Mouse (Mus musculus): ENCODE measurements around the gene Polr2a. TPM values are rescaled to one million over a fixed set of nuclear protein-coding genes. Genes with fewer than 3 reads are reported as not detected.

The Polr2a gene
- polyA plus RNA-seq, 1 experiment from 2014 or later = 20.1 TPM

- no peaks in the 10 kb centered on the region for H3K9me3 ChIP-seq (ENCODE audit: control insufficient read depth, low read length)
- no peak overlapping the region for H3K9ac ChIP-seq (ENCODE audit: low read length)
- no peaks in the 10 kb centered on the region for H3K27me3 ChIP-seq (ENCODE audit: control insufficient read depth, insufficient read depth, low read length)
- WGBS = 17% methylated on average over 5 of the region's 5 CpGs
- no peaks in the 10 kb centered on the region for H3K36me3 ChIP-seq (ENCODE audit: control insufficient read depth, insufficient read depth, low read length)
- ATAC-seq (ENCODE audit: insufficient number of reproducible peaks, insufficient read depth, low FRiP score, low read depth) = no peak
- peak overlapping the region; percentile 2; the same call in 1 of the 2 replicates for H3K4me2 ChIP-seq (ENCODE audit: low read length)
- peaks cover 2 to 12% of the 10 kb centered on the region in 2 experiments; a peak in 3 of 4 replicates for H3K4me1 ChIP-seq (ENCODE audit: control insufficient read depth in 2 of 2, insufficient read depth in 2 of 2, low read length in 2 of 2)
- no peak overlapping the region for H3K4me3 ChIP-seq (ENCODE audit: control insufficient read depth in 1 of 2, insufficient read depth in 1 of 2, low read depth in 1 of 2, low read length in 2 of 2)
- peak overlapping the region in 1 of 2 experiments; percentile 11; a peak in 1 of 4 replicates for H3K27ac ChIP-seq (replicated peaks in 1 of 2; ENCODE audit: control insufficient read depth in 1 of 2, insufficient read depth in 1 of 2, low read depth in 2 of 2, low read length in 2 of 2)
Observed at GRCm38 (mm10) chr11:69715929-69716328, 42.5 kb downstream of the Polr2a start.

- H3K27ac ChIP-seq (replicated peaks in 1 of 2; ENCODE audit: control insufficient read depth in 1 of 2, insufficient read depth in 1 of 2, low read depth in 2 of 2, low read length in 2 of 2) = peak overlapping the region in 1 of 2 experiments; percentile 11; a peak in 1 of 4 replicates
- WGBS = 62% methylated on average over 9 of the region's 9 CpGs
Observed at GRCm38 (mm10) chr11:69715482-69715881, 43.0 kb downstream of the Polr2a start.

GRCm38 (mm10) chr11:69714636-69715329 lies 43.7 kb downstream of the Polr2a start:
- Histone ChIP-seq H3K4me1 (ENCODE audit: control insufficient read depth in 2 of 2, insufficient read depth in 2 of 2, low read length in 2 of 2) (peaks cover 2 to 12% of the 10 kb centered on the region in 2 experiments; a peak in 3 of 4 replicates), H3K27ac (replicated peaks in 1 of 2; ENCODE audit: control insufficient read depth in 1 of 2, insufficient read depth in 1 of 2, low read depth in 2 of 2, low read length in 2 of 2) (no peak overlapping the region), H3K9ac (ENCODE audit: low read length) (no peak overlapping the region), H3K27me3 (ENCODE audit: control insufficient read depth, insufficient read depth, low read length) (no peaks in the 10 kb centered on the region), H3K9me3 (ENCODE audit: control insufficient read depth, low read length) (no peaks in the 10 kb centered on the region), H3K4me3 (ENCODE audit: control insufficient read depth in 1 of 2, insufficient read depth in 1 of 2, low read depth in 1 of 2, low read length in 2 of 2) (no peak overlapping the region), H3K4me2 (ENCODE audit: low read length) (no peak overlapping the region), H3K36me3 (ENCODE audit: control insufficient read depth, insufficient read depth, low read length) (no peaks in the 10 kb centered on the region)
- WGBS = 68% methylated on average over 18 of the region's 18 CpGs
- no peak for ATAC-seq (ENCODE audit: insufficient number of reproducible peaks, insufficient read depth, low FRiP score, low read depth)

More at GRCm38 (mm10) chr11:69715482-69715881, 43.0 kb downstream of the Polr2a start:
- H3K4me3 ChIP-seq (ENCODE audit: control insufficient read depth in 1 of 2, insufficient read depth in 1 of 2, low read depth in 1 of 2, low read length in 2 of 2) = no peak overlapping the region
- no peaks in the 10 kb centered on the region for H3K36me3 ChIP-seq (ENCODE audit: control insufficient read depth, insufficient read depth, low read length)
- no peak overlapping the region; the same call in 1 of the 2 replicates for H3K4me2 ChIP-seq (ENCODE audit: low read length)
- no peak for ATAC-seq (ENCODE audit: insufficient number of reproducible peaks, insufficient read depth, low FRiP score, low read depth)
- no peaks in the 10 kb centered on the region for H3K9me3 ChIP-seq (ENCODE audit: control insufficient read depth, low read length)
- H3K9ac ChIP-seq (ENCODE audit: low read length) = no peak overlapping the region
- no peaks in the 10 kb centered on the region for H3K27me3 ChIP-seq (ENCODE audit: control insufficient read depth, insufficient read depth, low read length)
- peaks cover 2 to 12% of the 10 kb centered on the region in 2 experiments; a peak in 3 of 4 replicates for H3K4me1 ChIP-seq (ENCODE audit: control insufficient read depth in 2 of 2, insufficient read depth in 2 of 2, low read length in 2 of 2)

GRCm38 (mm10) chr11:69712954-69713672 lies 45.3 kb downstream of the Polr2a start:
- no peak overlapping the region for H3K9ac ChIP-seq (ENCODE audit: low read length)

GRCm38 (mm10) chr11:69711082-69711481 lies 47.4 kb downstream of the Polr2a start:
- 81% methylated on average over 2 of the region's 2 CpGs for WGBS
- no peak overlapping the region for H3K4me3 ChIP-seq (ENCODE audit: control insufficient read depth in 1 of 2, insufficient read depth in 1 of 2, low read depth in 1 of 2, low read length in 2 of 2)

More at GRCm38 (mm10) chr11:69712954-69713672, 45.3 kb downstream of the Polr2a start:
- Histone ChIP-seq H3K4me1 (ENCODE audit: control insufficient read depth in 2 of 2, insufficient read depth in 2 of 2, low read length in 2 of 2) (peaks cover 2 to 9% of the 10 kb centered on the region in 2 experiments; a peak in 3 of 4 replicates), H3K36me3 (ENCODE audit: control insufficient read depth, insufficient read depth, low read length) (no peaks in the 10 kb centered on the region), H3K27me3 (ENCODE audit: control insufficient read depth, insufficient read depth, low read length) (no peaks in the 10 kb centered on the region), H3K4me3 (ENCODE audit: control insufficient read depth in 1 of 2, insufficient read depth in 1 of 2, low read depth in 1 of 2, low read length in 2 of 2) (no peak overlapping the region), H3K4me2 (ENCODE audit: low read length) (no peak overlapping the region), H3K9me3 (ENCODE audit: control insufficient read depth, low read length) (no peaks in the 10 kb centered on the region), H3K27ac (replicated peaks in 1 of 2; ENCODE audit: control insufficient read depth in 1 of 2, insufficient read depth in 1 of 2, low read depth in 2 of 2, low read length in 2 of 2) (no peak overlapping the region)
- no peak for ATAC-seq (ENCODE audit: insufficient number of reproducible peaks, insufficient read depth, low FRiP score, low read depth)
- WGBS = 74% methylated on average over 20 of the region's 20 CpGs

GRCm38 (mm10) chr11:69710470-69710869 lies 48.0 kb downstream of the Polr2a start:
- H3K36me3 ChIP-seq (ENCODE audit: control insufficient read depth, insufficient read depth, low read length) = no peaks in the 10 kb centered on the region
- H3K4me3 ChIP-seq (ENCODE audit: control insufficient read depth in 1 of 2, insufficient read depth in 1 of 2, low read depth in 1 of 2, low read length in 2 of 2) = no peak overlapping the region
- H3K4me2 ChIP-seq (ENCODE audit: low read length) = no peak overlapping the region
- no peak overlapping the region for H3K27ac ChIP-seq (replicated peaks in 1 of 2; ENCODE audit: control insufficient read depth in 1 of 2, insufficient read depth in 1 of 2, low read depth in 2 of 2, low read length in 2 of 2)
- ATAC-seq (ENCODE audit: insufficient number of reproducible peaks, insufficient read depth, low FRiP score, low read depth) = no peak
- H3K4me1 ChIP-seq (ENCODE audit: control insufficient read depth in 2 of 2, insufficient read depth in 2 of 2, low read length in 2 of 2) = peaks cover under 1 to 2% of the 10 kb centered on the region in 2 experiments; a peak in 2 of 4 replicates
- H3K9ac ChIP-seq (ENCODE audit: low read length) = no peak overlapping the region
- no peaks in the 10 kb centered on the region for H3K9me3 ChIP-seq (ENCODE audit: control insufficient read depth, low read length)
- 81% methylated on average over 3 of the region's 3 CpGs for WGBS
- no peaks in the 10 kb centered on the region for H3K27me3 ChIP-seq (ENCODE audit: control insufficient read depth, insufficient read depth, low read length)

More at GRCm38 (mm10) chr11:69711082-69711481, 47.4 kb downstream of the Polr2a start:
- Histone ChIP-seq H3K27me3 (ENCODE audit: control insufficient read depth, insufficient read depth, low read length) (no peaks in the 10 kb centered on the region), H3K9ac (ENCODE audit: low read length) (no peak overlapping the region), H3K4me2 (ENCODE audit: low read length) (no peak overlapping the region), H3K27ac (replicated peaks in 1 of 2; ENCODE audit: control insufficient read depth in 1 of 2, insufficient read depth in 1 of 2, low read depth in 2 of 2, low read length in 2 of 2) (no peak overlapping the region), H3K9me3 (ENCODE audit: control insufficient read depth, low read length) (no peaks in the 10 kb centered on the region), H3K36me3 (ENCODE audit: control insufficient read depth, insufficient read depth, low read length) (no peaks in the 10 kb centered on the region), H3K4me1 (ENCODE audit: control insufficient read depth in 2 of 2, insufficient read depth in 2 of 2, low read length in 2 of 2) (peaks cover 2 to 7% of the 10 kb centered on the region in 2 experiments; a peak in 3 of 4 replicates)
- ATAC-seq (ENCODE audit: insufficient number of reproducible peaks, insufficient read depth, low FRiP score, low read depth) = no peak

- H3K4me1 ChIP-seq (ENCODE audit: control insufficient read depth in 2 of 2, insufficient read depth in 2 of 2, low read length in 2 of 2) = peaks cover 0 to under 1% of the 10 kb centered on the region in 2 experiments; a peak in 1 of 4 replicates
- 41% methylated on average over 11 of the region's 11 CpGs for WGBS
- H3K9me3 ChIP-seq (ENCODE audit: control insufficient read depth, low read length) = no peaks in the 10 kb centered on the region
- H3K4me3 ChIP-seq (ENCODE audit: control insufficient read depth in 1 of 2, insufficient read depth in 1 of 2, low read depth in 1 of 2, low read length in 2 of 2) = no peak overlapping the region
- H3K27ac ChIP-seq (replicated peaks in 1 of 2; ENCODE audit: control insufficient read depth in 1 of 2, insufficient read depth in 1 of 2, low read depth in 2 of 2, low read length in 2 of 2) = no peak overlapping the region
- H3K27me3 ChIP-seq (ENCODE audit: control insufficient read depth, insufficient read depth, low read length) = no peaks in the 10 kb centered on the region
- no peaks in the 10 kb centered on the region for H3K36me3 ChIP-seq (ENCODE audit: control insufficient read depth, insufficient read depth, low read length)
- no peak for ATAC-seq (ENCODE audit: insufficient number of reproducible peaks, insufficient read depth, low FRiP score, low read depth)
- H3K4me2 ChIP-seq (ENCODE audit: low read length) = no peak overlapping the region
- no peak overlapping the region; the same call in 1 of the 2 replicates for H3K9ac ChIP-seq (ENCODE audit: low read length)
Observed at GRCm38 (mm10) chr11:69709554-69710446, 48.6 kb downstream of the Polr2a start.

Measured in heart, embryonic 14.5 days (tissue).